Mouse (Mus musculus) midbrain, embryonic 14.5 days (tissue): ENCODE data around the gene A530016L24Rik. TPM values are rescaled to one million over a fixed set of nuclear protein-coding genes. Genes with fewer than 3 reads are reported as not detected.

Experiments used
- ATAC-seq: fragments of 200-750 bp; cut with Nextera tagmentation; 2 replicates; pipeline ENCODE4 v1.8.0; 2017; ENCODE audit warnings: moderate number of reproducible peaks, moderate library complexity; ENCODE audit not compliant: low FRiP score, low TSS enrichment
- DNase-seq: peaks from one replicate; pipeline ENCODE4 v3.0.0-alpha.2; 2015
- H3K27ac ChIP-seq: fragments of 300-500 bp; sonication (generic); replicated peaks from 2 replicates; pipeline ENCODE4 v1.5.1; 2014; ENCODE audit warnings: mild to moderate bottlenecking, low read depth, low read length, moderate library complexity
- H3K27me3 ChIP-seq: fragments of 300-500 bp; sonication (generic); 2 replicates; pipeline ENCODE4 v1.6.1; 2014; ENCODE audit warnings: low read length, control low read depth, mixed read lengths; ENCODE audit not compliant: control insufficient read depth, insufficient read depth
- H3K36me3 ChIP-seq: fragments of 300-500 bp; sonication (generic); 2 replicates; pipeline ENCODE4 v1.6.1; 2014; ENCODE audit warnings: low read length, control low read depth; ENCODE audit not compliant: control insufficient read depth, insufficient read depth
- H3K4me1 ChIP-seq: fragments of 300-500 bp; sonication (generic); 2 replicates; pipeline ENCODE4 v1.6.1; 2014; ENCODE audit warnings: mild to moderate bottlenecking, antibody characterized with exemption, low read length, control low read depth; ENCODE audit not compliant: control insufficient read depth, insufficient read depth
- H3K4me2 ChIP-seq: fragments of 300-500 bp; sonication (generic); 2 replicates; pipeline ENCODE4 v1.6.1; 2014; ENCODE audit warnings: mild to moderate bottlenecking, low read length, moderate library complexity
- H3K4me3 ChIP-seq: fragments of 300-500 bp; sonication (generic); replicated peaks from 2 replicates; pipeline ENCODE4 v1.5.1; 2014; ENCODE audit warnings: low read depth, low read length
- H3K9ac ChIP-seq: fragments of 300-500 bp; sonication (generic); replicated peaks from 2 replicates; pipeline ENCODE4 v1.6.1; 2014; ENCODE audit warnings: mild to moderate bottlenecking, low read length, moderate library complexity
- H3K9me3 ChIP-seq: fragments of 300-500 bp; sonication (generic); 2 replicates; pipeline ENCODE4 v1.6.1; 2016; ENCODE audit warnings: low read length, control low read depth, mixed read lengths; ENCODE audit not compliant: control insufficient read depth
- WGBS: fragments of 180-500 bp; shearing (Covaris S2); extraction: QIAGEN DNeasy Blood & Tissue Kit; methylation state at CpG from one replicate; pipeline ENCODE4 v1.1.7; 2014; 5-methylcytosine and 5-hydroxymethylcytosine counted together
- polyA plus RNA-seq: library from polyadenylated mRNA; unstranded; fragments of >200 nt; fragmentation: Nextera tagmentation; extraction: Ambion mirVana; gene quantifications from 2 replicates; pipeline ENCODE4 v1.2.1, GENCODE M21; 2014

The A530016L24Rik gene
- polyA plus RNA-seq, 1 experiment from 2014 or later: not detected

DNA sequence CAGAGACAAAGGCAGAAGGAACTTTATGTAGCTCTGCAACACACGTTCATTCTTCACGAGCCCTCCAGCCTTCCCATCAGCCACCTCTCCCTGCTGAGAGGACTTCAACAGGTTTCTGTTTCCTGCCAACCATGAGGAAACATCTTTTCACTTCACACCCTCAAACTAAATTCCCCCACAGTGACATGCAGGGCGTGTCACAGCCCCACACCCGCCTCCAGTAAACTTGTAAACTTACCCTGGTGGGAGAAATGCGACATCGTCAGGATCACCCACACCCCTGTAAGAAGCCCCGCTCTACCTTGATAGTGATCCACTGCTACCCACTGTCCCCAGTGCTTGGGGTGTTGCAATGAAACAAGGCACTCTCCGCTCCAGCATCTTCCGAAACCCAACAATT is 49.1 kb downstream of the A530016L24Rik start:
- H3K4me3 ChIP-seq: no peak overlapping the region
- H3K36me3 ChIP-seq: no peaks in the 10 kb centered on the region
- H3K27me3 ChIP-seq: peaks cover 4% of the 10 kb centered on the region; the same call in 1 of the 2 replicates
- ATAC-seq (no peak), DNase-seq (no peak)
- H3K9ac ChIP-seq: no peak overlapping the region
- H3K4me1 ChIP-seq: peaks cover 27% of the 10 kb centered on the region
- no peak overlapping the region for H3K4me2 ChIP-seq
- no peaks in the 10 kb centered on the region for H3K9me3 ChIP-seq
- WGBS: 95% methylated on average over 9 of the region's 9 CpGs
- no peak overlapping the region for H3K27ac ChIP-seq

GRCm38 (mm10) chr12:112539466-112539965 is 50.3 kb downstream of the A530016L24Rik start:
- ATAC-seq (no peak), DNase-seq (no peak)
- H3K27ac ChIP-seq: no peak overlapping the region
- peaks cover 27% of the 10 kb centered on the region for H3K4me1 ChIP-seq
- H3K4me3 ChIP-seq: no peak overlapping the region
- no peak overlapping the region for H3K4me2 ChIP-seq
- H3K9ac ChIP-seq: no peak overlapping the region
- H3K9me3 ChIP-seq: no peaks in the 10 kb centered on the region
- 90% methylated on average over 7 of the region's 7 CpGs for WGBS
- peaks cover 4% of the 10 kb centered on the region; the same call in 1 of the 2 replicates for H3K27me3 ChIP-seq
- no peaks in the 10 kb centered on the region for H3K36me3 ChIP-seq

DNA sequence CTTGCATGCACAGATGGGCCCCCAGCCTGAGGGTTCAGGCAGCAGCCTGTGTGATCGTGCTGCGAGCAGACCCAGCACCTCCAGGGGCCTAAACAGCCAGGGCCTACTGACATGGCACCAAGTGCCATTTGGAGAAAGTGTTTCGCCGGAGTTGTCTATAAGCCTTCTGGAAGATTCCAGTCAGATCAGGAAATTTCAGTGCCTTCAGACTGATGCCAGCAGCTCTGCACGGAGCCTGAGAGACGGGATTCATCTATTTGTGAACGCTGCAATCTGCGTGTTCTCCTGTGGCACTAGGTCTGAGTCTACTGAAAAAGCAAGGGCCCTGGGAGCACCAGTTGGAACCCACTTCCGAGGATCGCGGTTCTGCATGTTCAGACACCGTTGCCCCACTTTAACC is 51.1 kb downstream of the A530016L24Rik start:
- no peak overlapping the region for H3K4me3 ChIP-seq
- no peaks in the 10 kb centered on the region for H3K9me3 ChIP-seq
- WGBS: 93% methylated on average over 12 of the region's 12 CpGs
- no peak for ATAC-seq
- no peak overlapping the region for H3K27ac ChIP-seq
- peaks cover 4% of the 10 kb centered on the region; the same call in 1 of the 2 replicates for H3K27me3 ChIP-seq
- no peak overlapping the region for H3K4me2 ChIP-seq
- peaks cover 33% of the 10 kb centered on the region for H3K4me1 ChIP-seq
- no peak overlapping the region for H3K9ac ChIP-seq
- no peak for DNase-seq
- no peaks in the 10 kb centered on the region for H3K36me3 ChIP-seq

GRCm38 (mm10) chr12:112541483-112542091 is 52.3 kb downstream of the A530016L24Rik start:
- ATAC-seq: peak; percentile 58
- Histone ChIP-seq H3K9me3 (no peaks in the 10 kb centered on the region), H3K9ac (0 out of 2 replicates have a peak overlapping the region, but pooled peaks have one; percentile 17), H3K36me3 (no peaks in the 10 kb centered on the region), H3K27me3 (peaks cover 4% of the 10 kb centered on the region; the same call in 1 of the 2 replicates), H3K4me2 (no peak overlapping the region), H3K4me1 (peaks cover 42% of the 10 kb centered on the region), H3K4me3 (no peak overlapping the region), H3K27ac (peak overlapping the region; percentile 79)
- 2% methylated on average over 8 of the region's 8 CpGs for WGBS
- DNase-seq: peak; percentile 74

DNA sequence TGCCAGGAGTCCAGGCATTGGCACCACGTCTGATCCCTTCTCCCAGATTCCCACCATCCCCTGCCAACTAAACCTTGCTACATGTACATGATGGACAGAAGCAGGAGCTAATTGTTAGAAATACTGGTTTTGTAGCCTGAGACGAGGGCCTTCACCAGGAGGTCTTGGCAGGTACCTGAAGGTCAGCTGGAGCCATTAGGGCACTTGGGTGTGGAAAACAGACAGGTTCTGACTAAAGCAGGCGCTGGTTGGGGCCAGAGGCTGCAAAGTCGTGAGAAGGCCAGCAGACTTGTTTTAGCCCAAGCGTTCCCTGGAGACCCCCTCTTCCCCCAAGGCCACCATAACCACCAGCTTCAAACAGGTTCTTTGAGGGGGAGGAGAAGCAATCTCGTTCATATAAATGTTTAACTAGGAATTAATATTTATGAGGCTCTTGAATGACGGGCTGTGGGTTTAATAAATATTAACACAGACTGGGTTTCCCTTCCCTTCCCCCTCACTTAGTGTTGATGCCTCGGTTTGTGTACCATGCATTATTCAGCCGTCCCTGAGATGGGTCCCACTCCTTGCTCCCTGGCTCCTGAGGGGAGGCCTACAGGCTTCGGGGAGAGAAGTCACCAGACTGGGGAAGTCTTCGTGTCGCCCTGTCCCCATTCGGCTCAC is 53.1 kb downstream of the A530016L24Rik start:
- Histone ChIP-seq H3K27me3 (peaks cover 4% of the 10 kb centered on the region; the same call in 1 of the 2 replicates), H3K9ac (no peak overlapping the region), H3K9me3 (no peaks in the 10 kb centered on the region), H3K4me1 (peaks cover 42% of the 10 kb centered on the region), H3K36me3 (no peaks in the 10 kb centered on the region), H3K4me3 (no peak overlapping the region), H3K27ac (peak overlapping the region; percentile 79), H3K4me2 (peak overlapping the region; percentile 27)
- WGBS: 23% methylated on average over 13 of the region's 13 CpGs
- peak; percentile 74 for ATAC-seq
- peak; percentile 77 for DNase-seq

DNA sequence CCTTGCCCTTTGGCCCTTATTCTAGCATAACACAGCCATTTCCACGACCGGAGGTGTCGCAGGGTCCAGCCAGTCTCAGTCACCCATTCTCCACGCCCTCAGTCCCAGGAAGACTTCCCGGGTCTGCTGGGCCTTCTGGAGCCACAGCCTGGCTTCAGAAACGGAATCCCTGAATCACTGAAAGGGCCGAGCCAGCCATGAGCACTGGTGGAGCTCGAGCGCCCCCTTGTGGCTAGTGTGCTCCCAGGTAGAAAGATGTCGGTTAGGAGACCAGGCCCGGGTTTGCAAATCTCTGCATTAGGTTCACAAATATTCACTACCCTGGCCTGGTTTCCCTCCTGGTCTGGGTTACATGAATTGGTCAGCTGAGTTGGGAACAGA is 53.7 kb downstream of the A530016L24Rik start:
- Histone ChIP-seq H3K9ac (no peak overlapping the region), H3K27ac (peak overlapping the region; percentile 79)

GRCm38 (mm10) chr12:112543941-112544340 is 54.7 kb downstream of the A530016L24Rik start:
- Histone ChIP-seq H3K9ac (no peak overlapping the region), H3K4me1 (peaks cover 42% of the 10 kb centered on the region), H3K36me3 (no peaks in the 10 kb centered on the region), H3K27me3 (no peaks in the 10 kb centered on the region; the same call in 1 of the 2 replicates), H3K4me2 (no peak overlapping the region), H3K27ac (no peak overlapping the region), H3K4me3 (no peak overlapping the region), H3K9me3 (no peaks in the 10 kb centered on the region)
- DNase-seq: no peak
- 80% methylated on average over 9 of the region's 9 CpGs for WGBS
- ATAC-seq: no peak

More for the DNA sequence above, 53.7 kb downstream of the A530016L24Rik start:
- H3K4me1 ChIP-seq: peaks cover 42% of the 10 kb centered on the region
- peak; percentile 97 for DNase-seq
- no peaks in the 10 kb centered on the region for H3K36me3 ChIP-seq
- 3% methylated on average over 11 of the region's 11 CpGs for WGBS
- H3K9me3 ChIP-seq: no peaks in the 10 kb centered on the region
- peak; percentile 60 for ATAC-seq
- peaks cover 4% of the 10 kb centered on the region; the same call in 1 of the 2 replicates for H3K27me3 ChIP-seq
- H3K4me2 ChIP-seq: peak overlapping the region; percentile 27
- H3K4me3 ChIP-seq: no peak overlapping the region

- H3K4me1 ChIP-seq: peaks cover 39% of the 10 kb centered on the region
- peak overlapping the region; percentile 26; the same call in 1 of the 2 replicates for H3K27ac ChIP-seq
- H3K36me3 ChIP-seq: no peaks in the 10 kb centered on the region
- 28% methylated on average over 12 of the region's 12 CpGs for WGBS
- H3K4me2 ChIP-seq: no peak overlapping the region
- H3K9ac ChIP-seq: no peak overlapping the region
- no peak for ATAC-seq
- H3K4me3 ChIP-seq: no peak overlapping the region
- no peaks in the 10 kb centered on the region for H3K9me3 ChIP-seq
- DNase-seq: no peak
- no peaks in the 10 kb centered on the region; the same call in 1 of the 2 replicates for H3K27me3 ChIP-seq
Measured at GRCm38 (mm10) chr12:112544946-112545701, 55.9 kb downstream of the A530016L24Rik start.
